Mouse (Mus musculus) hindbrain, embryonic 16.5 days (tissue): ENCODE measurements at regions not wholly inside any gene's neighbourhood (a gene's known extent, or its start where the extent isn't known, plus 50 kb on each side); places are given as distances from the start of the nearest gene placed in this dataset.

Source experiments
- ATAC-seq: fragments of 200-750 bp; cut with Nextera tagmentation; 2 replicates; pipeline ENCODE4 v1.8.0; 2017; ENCODE audit warnings: moderate TSS enrichment, moderate library complexity
- H3K27ac ChIP-seq: fragments of 300-500 bp; sonication (generic); 2 replicates; pipeline ENCODE4 v1.5.1; 2014; ENCODE audit warnings: low read depth, mild to moderate bottlenecking, control low read depth, low read length, moderate library complexity
- H3K27me3 ChIP-seq: fragments of 300-500 bp; sonication (generic); replicated peaks from 2 replicates; pipeline ENCODE4 v1.6.1; 2014; ENCODE audit warnings: low read length; ENCODE audit not compliant: control insufficient read depth, insufficient read depth
- H3K36me3 ChIP-seq: fragments of 300-500 bp; sonication (generic); 2 replicates; pipeline ENCODE4 v1.6.1; 2014; ENCODE audit warnings: mild to moderate bottlenecking, low read length, moderate library complexity, mixed read lengths; ENCODE audit not compliant: control insufficient read depth, insufficient read depth
- H3K4me1 ChIP-seq: fragments of 300-500 bp; sonication (generic); 2 replicates; pipeline ENCODE4 v1.6.1; 2014; ENCODE audit warnings: low read depth, low read length; ENCODE audit not compliant: control insufficient read depth, insufficient read depth
- H3K4me2 ChIP-seq: fragments of 300-500 bp; sonication (generic); 2 replicates; pipeline ENCODE4 v1.6.1; 2014; ENCODE audit warnings: mild to moderate bottlenecking, low read length, control low read depth, moderate library complexity
- H3K4me3 ChIP-seq: fragments of 300-500 bp; sonication (generic); 2 replicates; pipeline ENCODE4 v1.5.1; 2014; ENCODE audit warnings: mild to moderate bottlenecking, low read length, control low read depth, moderate library complexity
- H3K9ac ChIP-seq: fragments of 300-500 bp; sonication (generic); 2 replicates; pipeline ENCODE4 v1.6.1; 2014; ENCODE audit warnings: low read depth, mild to moderate bottlenecking, control low read depth, low read length, moderate library complexity
- H3K9me3 ChIP-seq: fragments of 300-500 bp; sonication (generic); 2 replicates; pipeline ENCODE4 v1.6.1; 2014; ENCODE audit warnings: mild to moderate bottlenecking, low read length, moderate library complexity; ENCODE audit not compliant: control insufficient read depth
- WGBS: fragments of 180-500 bp; shearing (Covaris S2); extraction: QIAGEN DNeasy Blood & Tissue Kit; methylation state at CpG from one replicate; pipeline ENCODE4 v1.1.7; 2014; 5-methylcytosine and 5-hydroxymethylcytosine counted together

DNA sequence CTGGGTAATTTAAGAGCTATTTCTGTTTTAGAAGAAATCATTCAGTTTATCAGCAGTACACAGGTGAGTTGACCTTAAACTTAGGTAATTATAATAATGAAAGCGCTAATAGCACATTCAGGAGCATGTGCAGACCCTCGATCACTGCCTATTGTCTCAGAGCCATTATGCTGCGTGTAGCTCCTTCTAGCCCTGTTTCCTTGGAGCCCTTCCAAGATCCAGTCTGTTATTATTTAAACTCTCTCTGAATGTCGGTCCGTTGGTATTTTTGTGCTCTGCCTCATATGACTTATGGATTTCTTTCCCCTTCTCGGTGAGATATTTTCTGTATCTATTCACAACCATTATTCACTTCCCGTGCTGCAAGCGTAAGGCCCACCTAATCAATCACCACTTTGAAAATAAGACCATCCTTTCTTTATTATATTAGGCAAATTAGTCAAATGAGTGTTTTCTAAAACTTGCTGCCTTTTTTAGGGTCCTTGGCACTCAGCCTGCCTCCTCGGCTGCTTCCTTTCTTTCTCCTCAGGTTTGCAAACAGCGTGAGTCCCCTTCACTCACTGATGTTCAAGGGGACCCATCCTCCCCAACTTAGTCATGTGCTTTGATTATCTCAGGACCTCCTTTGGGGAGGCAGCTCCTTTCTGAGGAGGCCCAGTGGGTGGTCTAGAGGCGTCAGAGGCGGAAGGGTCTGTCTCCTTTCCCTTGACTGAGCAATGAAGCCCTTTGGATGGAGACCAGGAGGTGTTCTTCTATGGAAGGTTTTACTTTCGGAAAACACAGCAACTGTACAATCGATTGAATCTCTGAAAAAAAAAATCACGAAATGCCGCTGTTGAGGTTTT is 152.9 kb downstream of the Cdca7 start:
- H3K4me1 ChIP-seq, result peaks cover 5% of the 10 kb centered on the region
- no peak overlapping the region for H3K4me3 ChIP-seq
- 26% methylated on average over 16 of the region's 16 CpGs for whole genome bisulfite sequencing
- no peak for ATAC-seq
- peak overlapping the region; percentile 26 for H3K4me2 ChIP-seq
- no peak overlapping the region for H3K27ac ChIP-seq
- no peaks in the 10 kb centered on the region for H3K27me3 ChIP-seq
- no peak overlapping the region for H3K9ac ChIP-seq
- H3K36me3 ChIP-seq, result no peaks in the 10 kb centered on the region
- no peaks in the 10 kb centered on the region for H3K9me3 ChIP-seq

DNA sequence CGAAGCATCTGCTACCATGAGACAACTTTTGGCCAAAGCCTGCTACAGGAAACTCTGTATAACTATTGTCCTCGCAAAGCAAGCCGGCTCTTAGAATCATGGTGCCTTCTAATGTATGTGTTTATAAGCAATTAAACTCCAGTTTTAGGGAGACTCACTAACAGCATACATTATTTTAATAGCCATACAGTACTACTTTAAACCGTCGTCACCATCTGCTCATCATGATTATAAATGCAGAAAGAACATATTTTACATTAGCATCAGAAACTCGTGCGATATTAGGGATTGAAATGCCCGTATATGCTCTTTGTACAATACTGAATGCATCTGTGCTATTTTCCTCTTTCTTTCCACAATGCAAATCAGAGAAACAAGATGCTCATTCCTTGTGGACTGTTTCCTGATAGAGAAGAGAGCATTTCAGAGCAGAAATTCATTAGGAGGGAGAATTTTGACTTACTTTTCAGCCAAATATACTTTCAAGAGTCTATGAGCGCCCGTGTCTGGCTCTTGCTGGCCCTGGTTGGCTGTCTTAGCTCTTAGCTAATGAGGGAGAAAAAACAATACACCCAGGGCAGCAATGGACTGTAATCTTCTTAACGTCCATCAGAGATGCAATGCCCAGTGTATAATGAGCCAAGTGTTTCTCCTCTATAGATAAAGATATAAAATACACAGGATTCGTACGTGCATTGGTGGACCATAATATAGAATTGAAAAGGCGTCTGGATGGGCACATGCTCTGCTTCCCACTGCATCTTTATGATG is 153.9 kb downstream of the Cdca7 start:
- Histone ChIP-seq H3K9me3 (no peaks in the 10 kb centered on the region), H3K27ac (no peak overlapping the region), H3K36me3 (no peaks in the 10 kb centered on the region), H3K4me3 (no peak overlapping the region), H3K27me3 (no peaks in the 10 kb centered on the region), H3K4me2 (peak overlapping the region; percentile 26; the same call in 1 of the 2 replicates), H3K4me1 (peaks cover 5% of the 10 kb centered on the region), H3K9ac (no peak overlapping the region)
- no peak for ATAC-seq
- WGBS, result 63% methylated on average over 14 of the region's 14 CpGs

DNA sequence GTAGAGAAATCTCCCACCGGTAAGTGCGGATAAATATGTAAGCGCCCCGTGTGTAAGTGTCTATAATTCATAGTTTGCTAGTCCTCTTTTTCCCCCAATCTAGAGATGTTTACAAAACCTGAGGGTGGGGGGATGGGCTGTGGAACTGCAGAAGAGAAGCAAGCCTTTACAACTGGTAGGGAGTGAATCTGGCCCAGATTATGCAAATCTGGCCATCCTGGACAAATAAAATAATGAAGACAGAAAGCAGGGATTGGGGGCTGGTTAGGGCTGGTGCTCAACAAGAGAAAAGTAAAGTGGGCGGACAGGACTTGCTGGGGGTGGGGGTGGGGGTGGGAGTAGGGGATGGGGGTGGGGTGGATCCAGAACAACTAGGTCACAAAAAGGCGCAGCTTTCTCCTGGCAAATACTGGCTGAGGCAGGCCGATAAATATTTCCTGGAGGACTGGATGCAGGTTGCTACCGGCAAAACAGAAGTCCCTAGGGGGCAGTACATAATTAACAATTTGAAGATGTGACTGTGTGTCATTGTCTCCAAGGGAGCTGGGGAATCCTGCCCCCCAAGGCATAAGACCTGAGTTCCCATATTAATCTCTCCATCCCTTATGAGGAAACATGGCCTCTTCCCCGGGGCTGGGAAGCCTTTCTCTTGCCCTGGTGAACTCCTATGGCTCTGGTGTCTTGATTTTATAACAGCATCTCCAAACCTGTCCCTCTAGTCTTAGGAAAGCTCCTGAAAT is 162.1 kb downstream of the Cdca7 start:
- Histone ChIP-seq H3K27ac (no peak overlapping the region), H3K9ac (no peak overlapping the region), H3K4me3 (no peak overlapping the region), H3K9me3 (no peaks in the 10 kb centered on the region), H3K4me1 (peaks cover 5% of the 10 kb centered on the region; the same call in 1 of the 2 replicates), H3K27me3 (no peaks in the 10 kb centered on the region), H3K4me2 (no peak overlapping the region), H3K36me3 (no peaks in the 10 kb centered on the region)
- ATAC-seq, result no peak
- WGBS, result 43% methylated on average over 9 of the region's 9 CpGs

DNA sequence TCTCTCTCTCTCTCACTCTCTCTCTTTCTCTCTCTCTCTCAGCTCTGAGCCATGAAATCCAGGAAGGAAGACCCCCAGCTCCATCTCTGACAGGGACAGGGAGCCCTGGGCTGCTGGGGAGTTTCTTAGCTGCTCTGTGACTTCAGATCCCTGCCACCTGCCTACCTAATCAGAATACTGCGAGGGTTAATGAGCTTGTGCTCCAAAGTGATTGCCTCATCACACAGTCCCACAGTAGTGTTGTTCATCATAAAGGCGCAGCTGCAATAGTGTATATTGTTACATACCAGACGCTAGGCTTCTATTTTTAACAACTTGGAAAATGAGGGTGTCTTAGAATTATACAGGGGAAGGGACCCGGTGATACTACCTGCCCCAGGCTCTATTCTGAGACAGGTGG is 163.1 kb downstream of the Cdca7 start:
- Histone ChIP-seq H3K9ac (no peak overlapping the region), H3K9me3 (no peaks in the 10 kb centered on the region), H3K4me3 (no peak overlapping the region), H3K36me3 (no peaks in the 10 kb centered on the region), H3K27me3 (no peaks in the 10 kb centered on the region), H3K4me1 (peaks cover 5% of the 10 kb centered on the region; the same call in 1 of the 2 replicates), H3K27ac (no peak overlapping the region), H3K4me2 (no peak overlapping the region)
- 51% methylated on average over 4 of the region's 4 CpGs for WGBS
- ATAC-seq, result no peak

DNA sequence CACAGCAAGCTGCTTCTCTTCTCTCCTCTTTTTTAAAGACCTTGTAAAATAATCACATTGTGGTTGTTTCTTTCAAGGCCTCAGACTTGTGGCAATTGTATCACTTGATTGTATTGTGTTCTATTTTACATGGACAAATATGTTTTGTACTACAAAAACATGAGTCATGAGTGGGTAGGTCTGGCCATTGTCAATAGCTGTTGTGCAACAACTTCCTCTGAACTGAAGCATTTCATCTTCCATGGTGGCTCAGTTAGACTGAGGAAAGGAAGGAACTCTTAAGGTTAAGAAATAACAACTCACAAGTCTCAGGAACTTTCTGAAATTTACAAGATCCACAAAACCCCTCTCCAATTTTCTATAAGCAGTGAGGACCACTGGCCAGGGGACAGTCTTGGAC is 165.3 kb downstream of the Cdca7 start:
- Histone ChIP-seq H3K27ac (no peak overlapping the region), H3K9ac (no peak overlapping the region), H3K4me1 (peaks cover 5% of the 10 kb centered on the region; the same call in 1 of the 2 replicates), H3K27me3 (no peaks in the 10 kb centered on the region), H3K4me2 (no peak overlapping the region), H3K9me3 (no peaks in the 10 kb centered on the region), H3K4me3 (no peak overlapping the region), H3K36me3 (no peaks in the 10 kb centered on the region)
- no peak for ATAC-seq

DNA sequence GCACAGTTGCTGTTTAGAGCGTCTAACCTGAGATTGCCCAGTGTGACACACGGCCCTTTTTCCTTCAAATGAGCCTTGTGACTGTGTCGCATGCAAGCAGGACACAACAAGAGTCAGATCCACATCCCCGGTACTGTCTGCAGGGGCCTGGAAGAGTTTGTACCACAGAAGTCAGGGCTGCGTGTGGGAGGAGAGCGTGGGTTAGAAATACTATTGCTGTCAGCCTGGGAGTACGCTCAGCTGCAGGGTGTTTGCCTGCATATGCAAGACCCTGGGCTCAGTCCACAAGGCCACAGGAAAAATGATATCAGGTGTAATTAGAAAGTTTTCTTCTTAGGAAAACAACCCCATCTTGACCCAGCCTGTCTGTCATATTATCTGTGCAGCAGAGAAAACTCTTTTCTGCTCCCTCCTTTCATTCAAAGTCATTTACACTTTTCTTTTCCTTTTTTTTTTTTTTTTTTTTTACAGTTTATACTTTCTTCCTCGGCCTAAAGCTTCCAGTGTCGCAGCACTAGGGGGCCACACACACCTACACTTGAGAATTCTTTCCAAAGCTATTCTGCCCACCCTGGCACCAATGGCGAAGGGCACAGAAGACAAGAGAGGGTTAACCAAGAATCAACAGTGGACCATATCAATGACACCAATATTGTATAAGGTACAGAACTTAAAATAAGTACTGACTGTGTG is 168.3 kb downstream of the Cdca7 start:
- H3K4me3 ChIP-seq, result no peak overlapping the region
- whole genome bisulfite sequencing, result 86% methylated on average over 10 of the region's 10 CpGs
- H3K36me3 ChIP-seq, result no peaks in the 10 kb centered on the region
- ATAC-seq, result no peak
- H3K27ac ChIP-seq, result no peak overlapping the region
- no peak overlapping the region for H3K4me2 ChIP-seq
- no peaks in the 10 kb centered on the region for H3K9me3 ChIP-seq
- no peaks in the 10 kb centered on the region for H3K27me3 ChIP-seq
- H3K9ac ChIP-seq, result no peak overlapping the region
- H3K4me1 ChIP-seq, result no peaks in the 10 kb centered on the region

DNA sequence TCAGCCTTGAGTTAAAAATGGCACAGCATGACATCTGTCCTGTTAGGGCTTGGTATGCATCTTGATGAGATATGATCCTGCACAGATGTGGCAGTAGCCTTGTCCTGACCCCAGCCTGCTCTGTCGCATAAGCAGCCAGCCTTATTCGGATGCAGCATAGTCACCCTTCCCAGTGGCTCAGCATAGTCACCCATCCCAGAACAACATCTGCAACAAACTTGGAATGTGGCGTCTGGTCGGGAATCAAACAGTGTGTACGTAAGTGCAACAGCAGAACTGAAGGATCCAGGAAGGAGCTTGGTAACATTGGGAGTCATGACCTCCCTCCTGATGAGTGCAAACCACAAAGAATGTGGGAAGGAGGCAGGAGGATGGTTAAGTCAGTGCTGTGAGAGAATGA is 171.7 kb downstream of the Cdca7 start:
- H3K4me1 ChIP-seq, result no peaks in the 10 kb centered on the region
- no peak overlapping the region for H3K4me3 ChIP-seq
- WGBS, result 71% methylated on average over 5 of the region's 5 CpGs
- no peaks in the 10 kb centered on the region for H3K27me3 ChIP-seq
- no peaks in the 10 kb centered on the region for H3K36me3 ChIP-seq
- H3K27ac ChIP-seq, result no peak overlapping the region
- ATAC-seq, result no peak
- H3K4me2 ChIP-seq, result no peak overlapping the region
- no peaks in the 10 kb centered on the region for H3K9me3 ChIP-seq
- no peak overlapping the region for H3K9ac ChIP-seq

DNA sequence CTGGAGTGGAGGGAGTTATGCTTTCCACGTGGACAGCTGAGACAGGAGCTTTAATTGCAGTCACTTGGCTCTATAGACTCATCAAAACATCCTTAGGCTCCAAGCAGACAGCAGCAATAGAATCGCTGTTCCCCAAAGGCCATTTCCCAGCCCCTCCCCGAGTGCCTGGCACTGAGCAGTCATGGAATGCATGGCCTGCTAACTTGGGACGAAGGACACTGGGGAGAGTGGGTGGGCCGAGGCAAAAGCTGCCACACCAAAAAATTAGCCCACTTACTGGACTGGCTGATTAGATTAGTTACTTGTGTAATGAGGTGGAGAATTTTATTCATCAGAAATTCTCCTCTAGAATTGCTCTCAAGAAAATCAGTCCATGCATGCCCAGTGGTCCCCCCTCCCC is 172.3 kb downstream of the Cdca7 start:
- Histone ChIP-seq H3K27me3 (no peaks in the 10 kb centered on the region), H3K4me1 (no peaks in the 10 kb centered on the region), H3K36me3 (no peaks in the 10 kb centered on the region), H3K4me2 (no peak overlapping the region), H3K9ac (no peak overlapping the region), H3K9me3 (no peaks in the 10 kb centered on the region), H3K27ac (no peak overlapping the region), H3K4me3 (no peak overlapping the region)
- no peak for ATAC-seq
- WGBS, result 43% methylated on average over 5 of the region's 5 CpGs
